Mouse (Mus musculus) limb, embryonic 13.5 days (tissue): ENCODE results near the gene Atat1. TPM values are rescaled to one million over a fixed set of nuclear protein-coding genes. Genes with fewer than 3 reads are reported as not detected.
A peak's percentile ranks its signal among the peaks of the same experiment; 100 is the strongest.

ENCODE experiments used
- ATAC-seq: fragments of 200-750 bp; cut with Nextera tagmentation; 2 replicates; pipeline ENCODE4 v1.8.0; 2017; ENCODE audit warnings: low read depth, moderate number of reproducible peaks, moderate TSS enrichment; ENCODE audit not compliant: low FRiP score
- H3K27ac ChIP-seq: fragments of 300-500 bp; sonication (generic); 2 replicates; pipeline ENCODE4 v1.5.1; 2015; ENCODE audit warnings: inconsistent platforms, mild to moderate bottlenecking, moderate library complexity
- H3K27me3 ChIP-seq: fragments of 300-500 bp; sonication (generic); 2 replicates; pipeline ENCODE4 v1.6.1; 2015; ENCODE audit warnings: mild to moderate bottlenecking, inconsistent platforms
- H3K36me3 ChIP-seq: fragments of 300-500 bp; sonication (generic); 2 replicates; pipeline ENCODE4 v1.6.1; 2015; ENCODE audit warnings: inconsistent platforms, mild to moderate bottlenecking, moderate library complexity
- H3K4me1 ChIP-seq: fragments of 300-500 bp; sonication (generic); 2 replicates; pipeline ENCODE4 v1.6.1; 2015; ENCODE audit warnings: inconsistent platforms
- H3K4me2 ChIP-seq: fragments of 300-500 bp; sonication (generic); replicated peaks from 2 replicates; pipeline ENCODE4 v1.6.1; 2015; ENCODE audit warnings: inconsistent platforms, mild to moderate bottlenecking, moderate library complexity
- H3K4me3 ChIP-seq: fragments of 300-500 bp; sonication (generic); 2 replicates; pipeline ENCODE4 v1.5.1; 2015; ENCODE audit warnings: moderate library complexity, mild to moderate bottlenecking, inconsistent platforms
- H3K9ac ChIP-seq: fragments of 300-500 bp; sonication (generic); 2 replicates; pipeline ENCODE4 v1.6.1; 2015; ENCODE audit warnings: mild to moderate bottlenecking, inconsistent platforms
- H3K9me3 ChIP-seq: fragments of 300-500 bp; sonication (generic); 2 replicates; pipeline ENCODE4 v1.6.1; 2016; ENCODE audit warnings: inconsistent platforms
- WGBS: fragments of 180-500 bp; shearing (Covaris S2); methylation state at CpG from one replicate; pipeline ENCODE4 v1.1.7; 2015; 5-methylcytosine and 5-hydroxymethylcytosine counted together
- polyA plus RNA-seq: library from polyadenylated mRNA; unstranded; fragments of >200 nt; fragmentation: Nextera tagmentation; extraction: Ambion mirVana; gene quantifications from 2 replicates; pipeline ENCODE4 v1.2.1, GENCODE M21; 2015

The Atat1 gene
- polyA plus RNA-seq, 1 experiment from 2014 or later: 139 TPM

- H3K4me1 ChIP-seq: peaks cover 69% of the 10 kb centered on the region
- H3K27me3 ChIP-seq: no peaks in the 10 kb centered on the region
- peak overlapping the region; percentile 6 for H3K27ac ChIP-seq
- H3K9ac ChIP-seq: peak overlapping the region; percentile 86
- ATAC-seq: no peak
- H3K4me2 ChIP-seq: peak overlapping the region; percentile 99
- peaks cover 22% of the 10 kb centered on the region for H3K36me3 ChIP-seq
- no peaks in the 10 kb centered on the region for H3K9me3 ChIP-seq
- peak overlapping the region; percentile 63 for H3K4me3 ChIP-seq
- 3% methylated on average over 7 of the region's 7 CpGs for WGBS
These were observed 40.9 kb downstream of the Atat1 start for GRCm38 (mm10) chr17:35868961-35869345.

- Histone ChIP-seq H3K27ac (peak overlapping the region; percentile 95), H3K27me3 (no peaks in the 10 kb centered on the region), H3K4me1 (peaks cover 62% of the 10 kb centered on the region), H3K4me2 (peak overlapping the region; percentile 99), H3K9ac (peak overlapping the region; percentile 86), H3K9me3 (no peaks in the 10 kb centered on the region), H3K36me3 (peaks cover 21% of the 10 kb centered on the region), H3K4me3 (peak overlapping the region; percentile 63)
- ATAC-seq: no peak
- WGBS: 24% methylated on average over 17 of the region's 17 CpGs
These were observed 41.6 kb downstream of the Atat1 start for GRCm38 (mm10) chr17:35868165-35868820.

- no peaks in the 10 kb centered on the region for H3K27me3 ChIP-seq
- no peak for ATAC-seq
- no peaks in the 10 kb centered on the region for H3K9me3 ChIP-seq
- H3K36me3 ChIP-seq: peaks cover 15% of the 10 kb centered on the region
- H3K4me1 ChIP-seq: peaks cover 54% of the 10 kb centered on the region
- H3K27ac ChIP-seq: peak overlapping the region; percentile 95
- 8% methylated on average over 26 of the region's 26 CpGs for WGBS
- peak overlapping the region; percentile 99 for H3K4me2 ChIP-seq
- peak overlapping the region; percentile 86 for H3K9ac ChIP-seq
- peak overlapping the region; percentile 63 for H3K4me3 ChIP-seq
These were observed 42.7 kb downstream of the Atat1 start for GRCm38 (mm10) chr17:35866911-35867890.

DNA sequence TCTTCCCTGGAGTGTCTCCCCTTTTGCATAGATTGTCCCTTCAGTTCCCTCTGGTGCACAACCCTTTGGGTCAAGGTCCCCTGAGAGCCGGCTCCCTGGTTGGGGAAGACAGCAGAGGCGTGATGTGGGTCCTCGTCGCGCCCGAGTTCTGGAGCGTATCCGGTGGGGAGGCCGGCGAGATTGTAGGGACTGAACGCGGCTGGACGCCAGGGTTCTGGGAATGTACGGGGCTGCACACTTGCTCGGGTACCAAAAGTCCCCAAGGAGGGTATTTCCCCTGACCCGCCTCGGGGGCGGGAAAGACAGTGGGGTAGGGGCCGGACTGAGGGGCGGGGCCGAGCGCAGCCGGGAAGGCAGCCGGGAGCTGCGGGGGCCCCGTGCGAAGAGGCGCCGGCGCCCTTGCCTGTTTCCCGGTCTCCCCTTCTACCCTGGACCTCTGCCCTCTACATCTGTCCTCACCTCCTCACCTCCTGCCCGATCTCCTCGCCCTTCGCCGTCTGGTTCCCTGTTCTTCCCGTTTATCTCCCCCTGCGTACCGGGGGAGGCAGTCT, 43.5 kb downstream of the Atat1 start:
- peak overlapping the region; percentile 99 for H3K4me2 ChIP-seq
- H3K9me3 ChIP-seq: no peaks in the 10 kb centered on the region
- H3K27ac ChIP-seq: peak overlapping the region; percentile 95
- H3K36me3 ChIP-seq: peaks cover 13% of the 10 kb centered on the region
- WGBS: 0% methylated on average over 38 of the region's 38 CpGs
- H3K27me3 ChIP-seq: no peaks in the 10 kb centered on the region
- ATAC-seq: peak; percentile 55
- peaks cover 55% of the 10 kb centered on the region for H3K4me1 ChIP-seq
- H3K9ac ChIP-seq: peak overlapping the region; percentile 86
- peak overlapping the region; percentile 63 for H3K4me3 ChIP-seq

- peaks cover 56% of the 10 kb centered on the region for H3K4me1 ChIP-seq
- ATAC-seq: peak; percentile 76
- H3K9ac ChIP-seq: peak within 1 kb of the TSS; percentile 86
- peaks cover 7% of the 10 kb centered on the region; the same call in 1 of the 2 replicates for H3K36me3 ChIP-seq
- peak within 1 kb of the TSS; percentile 95 for H3K27ac ChIP-seq
- under 1% methylated on average over 44 of the region's 48 CpGs for WGBS
- H3K4me2 ChIP-seq: peak within 1 kb of the TSS; percentile 99
- peak within 1 kb of the TSS; percentile 63 for H3K4me3 ChIP-seq
- H3K9me3 ChIP-seq: no peaks in the 10 kb centered on the region
- no peaks in the 10 kb centered on the region for H3K27me3 ChIP-seq
These were observed 44.2 kb downstream of the Atat1 start, which contains the start of gene Ppp1r18 for GRCm38 (mm10) chr17:35865481-35866280. Gene Ppp1r18 (plus strand): TSS chr17:35865593.

DNA sequence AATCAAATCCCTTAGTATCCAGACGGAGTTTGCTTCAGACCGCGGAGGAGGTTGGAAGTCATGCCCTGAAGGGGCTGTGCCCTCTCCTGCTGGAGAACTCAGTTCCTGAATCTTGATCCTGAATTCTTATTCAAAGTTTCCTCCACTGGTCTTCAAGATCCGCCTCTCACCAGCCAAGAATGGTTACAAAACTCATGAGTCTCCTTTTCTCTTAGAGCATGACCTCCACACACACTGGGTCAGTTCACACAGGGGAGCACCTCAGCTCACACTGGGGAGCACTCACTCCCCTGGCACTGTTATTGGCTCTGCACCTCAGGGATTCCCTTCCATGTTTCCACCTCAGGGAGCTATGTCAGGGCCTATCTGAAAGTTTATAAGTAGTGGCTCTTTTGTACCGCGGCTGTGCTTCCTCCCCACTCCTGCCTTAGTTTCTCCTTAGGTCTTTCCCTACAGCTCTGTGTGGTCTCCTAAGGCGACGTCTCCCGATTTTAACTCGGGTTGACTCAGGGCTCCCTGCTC, 45.0 kb downstream of the Atat1 start:
- 24% methylated on average over 10 of the region's 10 CpGs for WGBS
- H3K27me3 ChIP-seq: no peaks in the 10 kb centered on the region
- no peaks in the 10 kb centered on the region for H3K9me3 ChIP-seq
- peaks cover 5% of the 10 kb centered on the region; the same call in 1 of the 2 replicates for H3K36me3 ChIP-seq
- H3K9ac ChIP-seq: peak overlapping the region; percentile 86
- peak overlapping the region; percentile 99 for H3K4me2 ChIP-seq
- H3K27ac ChIP-seq: peak overlapping the region; percentile 95
- H3K4me3 ChIP-seq: peak overlapping the region; percentile 63
- H3K4me1 ChIP-seq: peaks cover 51% of the 10 kb centered on the region
- ATAC-seq: no peak

- peak within 1 kb of the TSS; percentile 81 for H3K9ac ChIP-seq
- peak within 1 kb of the TSS; percentile 92 for H3K27ac ChIP-seq
- H3K36me3 ChIP-seq: peaks cover 23% of the 10 kb centered on the region
- H3K9me3 ChIP-seq: no peaks in the 10 kb centered on the region
- ATAC-seq: peak; percentile 92
- H3K4me3 ChIP-seq: peak within 1 kb of the TSS; percentile 75
- WGBS: under 1% methylated on average over 47 of the region's 47 CpGs
- H3K4me1 ChIP-seq: peaks cover 20% of the 10 kb centered on the region
- peak within 1 kb of the TSS; percentile 73 for H3K4me2 ChIP-seq
- no peaks in the 10 kb centered on the region for H3K27me3 ChIP-seq
These were observed 48.5 kb downstream of the Atat1 start, which contains the start of gene Nrm for GRCm38 (mm10) chr17:35861198-35861857. Gene Nrm (plus strand): TSS chr17:35861318.

GRCm38 (mm10) chr17:35860831-35861197, 49.1 kb downstream of the Atat1 start:
- Histone ChIP-seq H3K36me3 (peaks cover 23% of the 10 kb centered on the region), H3K9me3 (no peaks in the 10 kb centered on the region), H3K9ac (peak overlapping the region; percentile 81), H3K4me1 (peaks cover 20% of the 10 kb centered on the region), H3K27ac (peak overlapping the region; percentile 92), H3K4me3 (peak overlapping the region; percentile 75), H3K4me2 (peak overlapping the region; percentile 73), H3K27me3 (no peaks in the 10 kb centered on the region)
- ATAC-seq: peak; percentile 10; the same call in 1 of the 2 replicates
- WGBS: 3% methylated on average over 12 of the region's 12 CpGs

- no peak overlapping the region for H3K4me2 ChIP-seq
- H3K27me3 ChIP-seq: no peaks in the 10 kb centered on the region
- 74% methylated on average over 2 of the region's 2 CpGs for WGBS
- H3K4me1 ChIP-seq: peaks cover 16% of the 10 kb centered on the region
- H3K27ac ChIP-seq: no peak overlapping the region
- H3K36me3 ChIP-seq: peaks cover 28% of the 10 kb centered on the region
- no peak overlapping the region for H3K4me3 ChIP-seq
- H3K9ac ChIP-seq: no peak overlapping the region
- no peaks in the 10 kb centered on the region for H3K9me3 ChIP-seq
- no peak for ATAC-seq
These were observed 50.0 kb downstream of the Atat1 start for GRCm38 (mm10) chr17:35859835-35860234.

- WGBS: 92% methylated on average over 1 of the region's 1 CpGs
- no peaks in the 10 kb centered on the region for H3K9me3 ChIP-seq
- no peak overlapping the region for H3K27ac ChIP-seq
- no peak overlapping the region for H3K4me3 ChIP-seq
- H3K27me3 ChIP-seq: no peaks in the 10 kb centered on the region
- H3K4me2 ChIP-seq: no peak overlapping the region
- H3K9ac ChIP-seq: no peak overlapping the region
- peaks cover 33% of the 10 kb centered on the region for H3K36me3 ChIP-seq
- no peak for ATAC-seq
- peaks cover 12% of the 10 kb centered on the region for H3K4me1 ChIP-seq
These were observed 50.5 kb downstream of the Atat1 start for GRCm38 (mm10) chr17:35859371-35859770.

DNA sequence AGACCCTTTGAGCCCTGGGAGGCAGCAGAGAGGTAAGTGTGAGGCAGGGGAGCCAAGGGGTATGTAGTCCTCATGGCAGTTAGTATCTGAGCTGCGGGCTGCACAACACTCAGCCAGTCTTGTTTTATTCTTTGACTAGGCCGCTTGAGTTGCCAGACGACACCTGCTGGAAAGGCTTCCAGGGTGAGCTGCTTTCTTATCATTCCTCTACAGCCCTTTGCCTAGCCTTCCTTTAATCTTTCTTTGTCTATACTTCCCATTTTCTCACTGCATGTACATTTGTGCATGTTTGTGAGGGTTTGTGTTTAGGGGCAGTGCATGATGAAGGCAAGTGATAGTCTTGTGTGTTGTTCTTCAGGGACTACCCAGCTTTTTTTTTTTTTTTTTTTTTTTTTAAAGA, 58.9 kb downstream of the Atat1 start:
- no peak overlapping the region for H3K4me3 ChIP-seq
- H3K4me1 ChIP-seq: no peaks in the 10 kb centered on the region
- no peaks in the 10 kb centered on the region for H3K9me3 ChIP-seq
- H3K36me3 ChIP-seq: peaks cover 91% of the 10 kb centered on the region
- WGBS: 92% methylated on average over 3 of the region's 3 CpGs
- no peak overlapping the region for H3K4me2 ChIP-seq
- no peak overlapping the region for H3K9ac ChIP-seq
- no peak for ATAC-seq
- H3K27me3 ChIP-seq: no peaks in the 10 kb centered on the region
- H3K27ac ChIP-seq: no peak overlapping the region
